Mouse (Mus musculus): ENCODE measurements around the gene Prep.
A peak's percentile ranks its signal among the peaks of the same experiment; 100 is the strongest.
"Not testable (repeated sequence)": the region's sequence is repeated elsewhere in the genome, so short reads cannot be mapped to it uniquely, and the experiment has no call there.

The Prep gene

GRCm38 (mm10) chr10:45075491-45076051 lies 8.6 kb downstream of the Prep start:
- DNase-seq (ENCODE audit: low spot score in 2 of 2), result no peak

- no peak for DNase-seq (ENCODE audit: low spot score in 2 of 2)
Measured at GRCm38 (mm10) chr10:45076585-45076984, 9.6 kb downstream of the Prep start.

GRCm38 (mm10) chr10:45077353-45077752 lies 10.3 kb downstream of the Prep start:
- no peak for DNase-seq (ENCODE audit: low spot score in 2 of 2)

- DNase-seq (ENCODE audit: low spot score in 2 of 2), result no peak
Measured at GRCm38 (mm10) chr10:45079756-45080155, 12.8 kb downstream of the Prep start.

GRCm38 (mm10) chr10:45080490-45080889 lies 13.5 kb downstream of the Prep start:
- no peak for DNase-seq (ENCODE audit: low spot score in 2 of 2)

GRCm38 (mm10) chr10:45082730-45083129 lies 15.7 kb downstream of the Prep start:
- DNase-seq (ENCODE audit: low spot score in 2 of 2), result no peak

- DNase-seq (ENCODE audit: low spot score in 2 of 2), result not testable (repeated sequence)
Measured at GRCm38 (mm10) chr10:45084002-45084401, 17.0 kb downstream of the Prep start.

- no peak for DNase-seq (ENCODE audit: low spot score in 2 of 2)
Measured at GRCm38 (mm10) chr10:45084471-45084870, 17.5 kb downstream of the Prep start.

- DNase-seq (ENCODE audit: low spot score in 2 of 2), result no peak
Measured at GRCm38 (mm10) chr10:45085315-45085714, 18.3 kb downstream of the Prep start.

GRCm38 (mm10) chr10:45086637-45087036 lies 19.6 kb downstream of the Prep start:
- no peak for DNase-seq (ENCODE audit: low spot score in 2 of 2)

- DNase-seq (ENCODE audit: low spot score in 2 of 2), result no peak
Measured at GRCm38 (mm10) chr10:45091462-45092079, 24.6 kb downstream of the Prep start.

- peak in 1 of 2 experiments; percentile 20 for DNase-seq (ENCODE audit: low spot score in 2 of 2)
Measured at GRCm38 (mm10) chr10:45092080-45093056, 25.4 kb downstream of the Prep start.

GRCm38 (mm10) chr10:45098751-45099150 lies 31.7 kb downstream of the Prep start:
- peak; percentile 51 to 70 for DNase-seq (ENCODE audit: low spot score in 2 of 2)

- DNase-seq (ENCODE audit: low spot score in 2 of 2), result no peak
Measured at GRCm38 (mm10) chr10:45100473-45100872, 33.5 kb downstream of the Prep start.

- DNase-seq (ENCODE audit: low spot score in 2 of 2), result no peak
Measured at GRCm38 (mm10) chr10:45103184-45103583, 36.2 kb downstream of the Prep start.

GRCm38 (mm10) chr10:45104098-45104497 lies 37.1 kb downstream of the Prep start:
- DNase-seq (ENCODE audit: low spot score in 2 of 2), result no peak

- DNase-seq (ENCODE audit: low spot score in 2 of 2), result no peak
Measured at GRCm38 (mm10) chr10:45104535-45105079, 37.6 kb downstream of the Prep start.

GRCm38 (mm10) chr10:45106541-45106940 lies 39.5 kb downstream of the Prep start:
- DNase-seq (ENCODE audit: low spot score in 2 of 2), result no peak

- DNase-seq (ENCODE audit: low spot score in 2 of 2), result no peak
Measured at GRCm38 (mm10) chr10:45107313-45107712, 40.3 kb downstream of the Prep start.

GRCm38 (mm10) chr10:45109041-45109440 lies 42.0 kb downstream of the Prep start:
- peak in 1 of 2 experiments; percentile 22 for DNase-seq (ENCODE audit: low spot score in 2 of 2)

- no peak for DNase-seq (ENCODE audit: low spot score in 2 of 2)
Measured at GRCm38 (mm10) chr10:45109974-45110373, 43.0 kb downstream of the Prep start.

- no peak for DNase-seq (ENCODE audit: low spot score in 2 of 2)
Measured at GRCm38 (mm10) chr10:45112927-45113326, 45.9 kb downstream of the Prep start.
